Mouse (Mus musculus): Measurements from ENCODE around the gene Sstr5.

DNA sequence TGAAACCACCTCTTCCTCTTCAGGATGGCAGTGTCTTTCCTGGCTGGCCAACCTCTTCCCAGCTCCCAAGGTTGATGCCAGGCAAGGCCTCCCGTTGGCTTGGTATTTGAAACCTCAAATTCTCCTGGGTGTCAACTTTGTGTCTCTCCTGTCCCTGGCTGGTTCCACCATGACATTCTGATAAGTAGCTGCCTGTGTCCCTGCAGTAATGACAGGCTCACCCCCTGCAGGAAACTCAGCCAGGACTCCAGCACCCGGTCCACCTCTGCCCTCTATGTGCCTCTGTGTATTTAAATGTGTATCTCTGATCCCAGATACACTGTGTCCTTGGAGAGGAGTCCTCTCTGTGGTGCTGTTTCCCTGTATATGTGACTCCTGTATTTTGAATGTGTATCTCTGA, 30.8 kb downstream of the Sstr5 start:
- TF ChIP-seq CTCF (IDR thresholded peaks at IDR 0.05; ENCODE audit: borderline replicate concordance, insufficient read depth, low read depth, low read length), result no peak
- no peak for TF ChIP-seq POLR2A (IDR thresholded peaks at IDR 0.05; ENCODE audit: borderline replicate concordance, insufficient read depth, low read length)

All from cerebellum, adult 2 months (tissue).